Mouse (Mus musculus) CD4-positive naive resting alpha-beta T cell, adult 57 days (primary cell): ENCODE results near the gene Lcp2. TPM values are rescaled to one million over a fixed set of nuclear protein-coding genes. Genes with fewer than 3 reads are reported as not detected.

Experiments used
- total RNA-seq: library from RNA; stranded (reverse); gene quantifications from one replicate; pipeline ENCODE4 v1.2.4, GENCODE M21; 2023

Gene Lcp2
- 259 TPM for total RNA-seq

GRCm38 (mm10) chr11:34046767-34047541, at the start of gene Lcp2:
Lcp2 (plus strand) TSS chr11:34046920.

GRCm38 (mm10) chr11:34098422-34098821, 51.7 kb downstream of the Lcp2 start, which contains the start of gene 4930469K13Rik:
4930469K13Rik (minus strand) TSS chr11:34098554.

Other genes with a start within 250 kb of the Lcp2 start
- gene Kcnmb1, start 83.9 kb upstream of the Lcp2 start, total RNA-seq: not detected
- gene Kcnip1, start 53.8 kb upstream of the Lcp2 start, total RNA-seq: not detected
- not detected for gene 4930469K13Rik, start 51.6 kb downstream of the Lcp2 start, total RNA-seq
- gene Foxi1, start 161.2 kb downstream of the Lcp2 start, total RNA-seq: not detected